Mouse (Mus musculus): Measurements from ENCODE around the gene Ank. TPM values are rescaled to one million over a fixed set of nuclear protein-coding genes. Genes with fewer than 3 reads are reported as not detected.
A peak's percentile ranks its signal among the peaks of the same experiment; 100 is the strongest.

Gene Ank
- total RNA-seq, 2 experiments from 2014 or later: 109 TPM

GRCm38 (mm10) chr15:27533036-27533435 lies 66.6 kb downstream of the Ank start:
- intact Hi-C loops (cut with DNase I): no loop called here
- no peak for DNase-seq

- intact Hi-C loops (cut with DNase I): no loop called here
- no peak for DNase-seq
Measured at GRCm38 (mm10) chr15:27535681-27536080, 69.2 kb downstream of the Ank start.

GRCm38 (mm10) chr15:27536186-27536585 lies 69.7 kb downstream of the Ank start:
- no peak for DNase-seq
- intact Hi-C loops (cut with DNase I): no loop called here

GRCm38 (mm10) chr15:27536771-27537170 lies 70.3 kb downstream of the Ank start:
- no peak for DNase-seq
- intact Hi-C loops (cut with DNase I): no loop called here

- intact Hi-C loops (cut with DNase I): no loop called here
- no peak for DNase-seq
Measured at GRCm38 (mm10) chr15:27537519-27538223, 71.2 kb downstream of the Ank start.

- intact Hi-C loops (cut with DNase I): no loop called here
Measured at GRCm38 (mm10) chr15:27539745-27540144, 73.3 kb downstream of the Ank start.

GRCm38 (mm10) chr15:27545203-27545602 lies 78.7 kb downstream of the Ank start:
- intact Hi-C loops (cut with DNase I): no loop called here
- no peak for DNase-seq

More at GRCm38 (mm10) chr15:27539745-27540144, 73.3 kb downstream of the Ank start:
- DNase-seq: no peak

GRCm38 (mm10) chr15:27548110-27548509 lies 81.6 kb downstream of the Ank start:
- intact Hi-C loops (cut with DNase I): no loop called here
- no peak for DNase-seq

- no peak for DNase-seq
- intact Hi-C loops (cut with DNase I): no loop called here
Measured at GRCm38 (mm10) chr15:27549071-27549470, 82.6 kb downstream of the Ank start.

- intact Hi-C loops (cut with DNase I): no loop called here
- peak; percentile 34 for DNase-seq
Measured at GRCm38 (mm10) chr15:27549878-27550277, 83.4 kb downstream of the Ank start.

GRCm38 (mm10) chr15:27550358-27550992 lies 84.0 kb downstream of the Ank start:
- intact Hi-C loops (cut with DNase I): no loop called here
- no peak for DNase-seq

GRCm38 (mm10) chr15:27551117-27552114 lies 84.9 kb downstream of the Ank start:
- intact Hi-C loops (cut with DNase I): no loop called here
- DNase-seq: no peak

GRCm38 (mm10) chr15:27552129-27552700 lies 85.7 kb downstream of the Ank start:
- intact Hi-C loops (cut with DNase I): no loop called here
- no peak for DNase-seq

GRCm38 (mm10) chr15:27553554-27553953 lies 87.1 kb downstream of the Ank start:
- intact Hi-C loops (cut with DNase I): no loop called here
- no peak for DNase-seq

- intact Hi-C loops (cut with DNase I): no loop called here
- no peak for DNase-seq
Measured at GRCm38 (mm10) chr15:27558456-27559147, 92.1 kb downstream of the Ank start.

- intact Hi-C loops (cut with DNase I): no loop called here
- DNase-seq: no peak
Measured at GRCm38 (mm10) chr15:27560315-27560714, 93.8 kb downstream of the Ank start.

GRCm38 (mm10) chr15:27564106-27565100 lies 97.9 kb downstream of the Ank start:
- intact Hi-C loops (cut with DNase I): no loop called here
- DNase-seq: no peak

- no peak for DNase-seq
- intact Hi-C loops (cut with DNase I): no loop called here
Measured at GRCm38 (mm10) chr15:27565626-27566185, 99.2 kb downstream of the Ank start.

- peak; percentile 17 for DNase-seq
- intact Hi-C loops (cut with DNase I): no loop called here
Measured at GRCm38 (mm10) chr15:27567356-27567755, 100.9 kb downstream of the Ank start.

Measured in left cerebral cortex, postnatal 4 days (tissue).